Mouse (Mus musculus): ENCODE results near the gene Fam171a2. TPM values are rescaled to one million over a fixed set of nuclear protein-coding genes. Genes with fewer than 3 reads are reported as not detected.

Gene Fam171a2
- polyA plus RNA-seq, 1 experiment from 2014 or later, result 11.6 TPM

DNA sequence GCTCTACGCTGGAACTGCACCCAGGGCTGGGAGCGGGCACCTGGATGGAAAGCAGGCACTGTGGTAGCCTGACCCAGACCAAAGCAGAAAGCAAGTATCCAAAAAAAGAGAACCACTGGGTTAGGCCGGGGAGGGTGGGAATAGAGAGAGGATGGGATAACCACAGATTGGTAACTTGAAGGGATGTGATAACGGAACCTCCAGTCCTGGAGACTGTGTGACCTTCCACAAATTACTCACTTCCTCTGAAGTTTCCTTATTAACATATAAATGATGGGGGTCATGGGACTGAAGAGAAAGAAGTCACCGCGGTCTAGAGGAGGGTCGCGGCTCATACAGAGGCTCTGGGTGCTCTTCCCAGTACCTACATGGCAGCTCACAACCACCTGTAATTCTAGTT is 7.2 kb downstream of the Fam171a2 start:
- Histone ChIP-seq H3K4me2 (ENCODE audit: low read depth) (no peak overlapping the region), H3K36me3 (ENCODE audit: control insufficient read depth, insufficient read depth, low read length) (peaks cover 14% of the 10 kb centered on the region), H3K9me3 (ENCODE audit: control insufficient read depth, low read length) (no peaks in the 10 kb centered on the region), H3K9ac (ENCODE audit: low read length) (no peak overlapping the region), H3K27ac (ENCODE audit: low read depth, low read length) (no peak overlapping the region), H3K4me1 (ENCODE audit: control insufficient read depth, insufficient read depth, low read length) (peaks cover 24% of the 10 kb centered on the region), H3K4me3 (ENCODE audit: low read depth, low read length) (no peak overlapping the region), H3K27me3 (ENCODE audit: control insufficient read depth, insufficient read depth, low read length) (0 out of 2 replicates have a peak, but pooled peaks cover 4% of the 10 kb centered on the region)
- DNase-seq (ENCODE audit: low spot score) (no peak), ATAC-seq (ENCODE audit: insufficient read depth, low FRiP score, low TSS enrichment) (no peak)
- 90% methylated on average over 8 of the region's 8 CpGs for WGBS

- Histone ChIP-seq H3K36me3 (ENCODE audit: control insufficient read depth, insufficient read depth, low read length) (peaks cover 16% of the 10 kb centered on the region), H3K9ac (ENCODE audit: low read length) (no peak overlapping the region), H3K4me1 (ENCODE audit: control insufficient read depth, insufficient read depth, low read length) (peaks cover 17% of the 10 kb centered on the region), H3K9me3 (ENCODE audit: control insufficient read depth, low read length) (no peaks in the 10 kb centered on the region), H3K4me2 (ENCODE audit: low read depth) (no peak overlapping the region), H3K4me3 (ENCODE audit: low read depth, low read length) (no peak overlapping the region), H3K27ac (ENCODE audit: low read depth, low read length) (no peak overlapping the region), H3K27me3 (ENCODE audit: control insufficient read depth, insufficient read depth, low read length) (0 out of 2 replicates have a peak, but pooled peaks cover 4% of the 10 kb centered on the region)
- ATAC-seq (ENCODE audit: insufficient read depth, low FRiP score, low TSS enrichment), result no peak
- DNase-seq (ENCODE audit: low spot score), result no peak
- 73% methylated on average over 14 of the region's 14 CpGs for WGBS
These were observed 8.1 kb downstream of the Fam171a2 start for GRCm38 (mm10) chr11:102439093-102440082.

GRCm38 (mm10) chr11:102438212-102439092 is 9.0 kb downstream of the Fam171a2 start:
- 8% methylated on average over 77 of the region's 77 CpGs for WGBS
- Histone ChIP-seq H3K27me3 (ENCODE audit: control insufficient read depth, insufficient read depth, low read length) (0 out of 2 replicates have a peak, but pooled peaks cover 4% of the 10 kb centered on the region), H3K9ac (ENCODE audit: low read length) (peak overlapping the region; percentile 43), H3K4me2 (ENCODE audit: low read depth) (peak overlapping the region; percentile 79), H3K9me3 (ENCODE audit: control insufficient read depth, low read length) (no peaks in the 10 kb centered on the region), H3K4me3 (ENCODE audit: low read depth, low read length) (peak overlapping the region; percentile 36), H3K27ac (ENCODE audit: low read depth, low read length) (peak overlapping the region; percentile 63; the same call in 1 of the 2 replicates), H3K36me3 (ENCODE audit: control insufficient read depth, insufficient read depth, low read length) (peaks cover 18% of the 10 kb centered on the region), H3K4me1 (ENCODE audit: control insufficient read depth, insufficient read depth, low read length) (peaks cover 17% of the 10 kb centered on the region)
- peak; percentile 48; the same call in 1 of the 2 replicates for ATAC-seq (ENCODE audit: insufficient read depth, low FRiP score, low TSS enrichment)
- peak; percentile 90 for DNase-seq (ENCODE audit: low spot score)

- no peaks in the 10 kb centered on the region for H3K9me3 ChIP-seq (ENCODE audit: control insufficient read depth, low read length)
- peak; percentile 55; the same call in 1 of the 2 replicates for ATAC-seq (ENCODE audit: insufficient read depth, low FRiP score, low TSS enrichment)
- peaks cover 15% of the 10 kb centered on the region for H3K36me3 ChIP-seq (ENCODE audit: control insufficient read depth, insufficient read depth, low read length)
- H3K4me3 ChIP-seq (ENCODE audit: low read depth, low read length), result peak overlapping the region; percentile 36
- 0 out of 2 replicates have a peak, but pooled peaks cover 4% of the 10 kb centered on the region for H3K27me3 ChIP-seq (ENCODE audit: control insufficient read depth, insufficient read depth, low read length)
- H3K4me1 ChIP-seq (ENCODE audit: control insufficient read depth, insufficient read depth, low read length), result peaks cover 17% of the 10 kb centered on the region
- DNase-seq (ENCODE audit: low spot score), result peak; percentile 75
- H3K9ac ChIP-seq (ENCODE audit: low read length), result peak overlapping the region; percentile 43
- WGBS, result 3% methylated on average over 78 of the region's 87 CpGs
- peak overlapping the region; percentile 63 for H3K27ac ChIP-seq (ENCODE audit: low read depth, low read length)
- H3K4me2 ChIP-seq (ENCODE audit: low read depth), result peak overlapping the region; percentile 79
These were observed 10.1 kb downstream of the Fam171a2 start for GRCm38 (mm10) chr11:102437120-102438061.

GRCm38 (mm10) chr11:102436471-102436790 is 11.1 kb downstream of the Fam171a2 start:
- peaks cover 15% of the 10 kb centered on the region for H3K36me3 ChIP-seq (ENCODE audit: control insufficient read depth, insufficient read depth, low read length)

DNA sequence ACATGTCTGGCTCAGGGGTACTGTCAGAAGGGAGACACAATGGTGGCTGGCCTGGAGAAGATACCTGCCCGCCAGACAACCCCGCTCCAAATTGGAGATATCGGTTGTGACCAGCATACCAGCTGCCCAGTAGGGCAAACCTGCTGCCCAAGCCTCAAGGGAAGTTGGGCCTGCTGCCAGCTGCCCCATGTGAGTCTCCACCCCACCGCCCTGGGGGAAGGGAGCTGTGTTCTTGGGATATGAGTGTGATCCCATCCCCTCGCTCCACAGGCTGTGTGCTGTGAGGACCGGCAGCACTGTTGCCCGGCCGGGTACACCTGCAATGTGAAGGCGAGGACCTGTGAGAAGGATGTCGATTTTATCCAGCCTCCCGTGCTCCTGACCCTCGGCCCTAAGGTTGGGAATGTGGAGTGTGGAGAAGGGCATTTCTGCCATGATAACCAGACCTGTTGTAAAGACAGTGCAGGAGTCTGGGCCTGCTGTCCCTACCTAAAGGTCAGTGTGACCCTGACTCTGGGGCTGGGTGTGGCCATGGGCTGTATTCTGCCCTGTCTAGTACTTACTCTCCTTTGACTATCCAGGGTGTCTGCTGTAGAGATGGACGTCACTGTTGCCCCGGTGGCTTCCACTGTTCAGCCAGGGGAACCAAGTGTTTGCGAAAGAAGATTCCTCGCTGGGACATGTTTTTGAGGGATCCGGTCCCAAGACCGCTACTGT is 11.6 kb downstream of the Fam171a2 start:
- Histone ChIP-seq H3K4me3 (ENCODE audit: low read depth, low read length) (0 out of 2 replicates have a peak overlapping the region, but pooled peaks have one; percentile 4), H3K9ac (ENCODE audit: low read length) (no peak overlapping the region), H3K9me3 (ENCODE audit: control insufficient read depth, low read length) (no peaks in the 10 kb centered on the region), H3K4me1 (ENCODE audit: control insufficient read depth, insufficient read depth, low read length) (peaks cover 17% of the 10 kb centered on the region), H3K27ac (ENCODE audit: low read depth, low read length) (no peak overlapping the region), H3K27me3 (ENCODE audit: control insufficient read depth, insufficient read depth, low read length) (0 out of 2 replicates have a peak, but pooled peaks cover 4% of the 10 kb centered on the region), H3K36me3 (ENCODE audit: control insufficient read depth, insufficient read depth, low read length) (peaks cover 15% of the 10 kb centered on the region), H3K4me2 (ENCODE audit: low read depth) (no peak overlapping the region)
- ATAC-seq (ENCODE audit: insufficient read depth, low FRiP score, low TSS enrichment) (no peak), DNase-seq (ENCODE audit: low spot score) (no peak)
- 91% methylated on average over 18 of the region's 18 CpGs for WGBS

More at GRCm38 (mm10) chr11:102436471-102436790, 11.1 kb downstream of the Fam171a2 start:
- Histone ChIP-seq H3K4me1 (ENCODE audit: control insufficient read depth, insufficient read depth, low read length) (peaks cover 17% of the 10 kb centered on the region), H3K9ac (ENCODE audit: low read length) (no peak overlapping the region), H3K9me3 (ENCODE audit: control insufficient read depth, low read length) (no peaks in the 10 kb centered on the region), H3K27me3 (ENCODE audit: control insufficient read depth, insufficient read depth, low read length) (0 out of 2 replicates have a peak, but pooled peaks cover 4% of the 10 kb centered on the region), H3K27ac (ENCODE audit: low read depth, low read length) (no peak overlapping the region), H3K4me3 (ENCODE audit: low read depth, low read length) (no peak overlapping the region), H3K4me2 (ENCODE audit: low read depth) (no peak overlapping the region)
- DNase-seq (ENCODE audit: low spot score) (no peak), ATAC-seq (ENCODE audit: insufficient read depth, low FRiP score, low TSS enrichment) (no peak)
- 85% methylated on average over 10 of the region's 10 CpGs for WGBS

DNA sequence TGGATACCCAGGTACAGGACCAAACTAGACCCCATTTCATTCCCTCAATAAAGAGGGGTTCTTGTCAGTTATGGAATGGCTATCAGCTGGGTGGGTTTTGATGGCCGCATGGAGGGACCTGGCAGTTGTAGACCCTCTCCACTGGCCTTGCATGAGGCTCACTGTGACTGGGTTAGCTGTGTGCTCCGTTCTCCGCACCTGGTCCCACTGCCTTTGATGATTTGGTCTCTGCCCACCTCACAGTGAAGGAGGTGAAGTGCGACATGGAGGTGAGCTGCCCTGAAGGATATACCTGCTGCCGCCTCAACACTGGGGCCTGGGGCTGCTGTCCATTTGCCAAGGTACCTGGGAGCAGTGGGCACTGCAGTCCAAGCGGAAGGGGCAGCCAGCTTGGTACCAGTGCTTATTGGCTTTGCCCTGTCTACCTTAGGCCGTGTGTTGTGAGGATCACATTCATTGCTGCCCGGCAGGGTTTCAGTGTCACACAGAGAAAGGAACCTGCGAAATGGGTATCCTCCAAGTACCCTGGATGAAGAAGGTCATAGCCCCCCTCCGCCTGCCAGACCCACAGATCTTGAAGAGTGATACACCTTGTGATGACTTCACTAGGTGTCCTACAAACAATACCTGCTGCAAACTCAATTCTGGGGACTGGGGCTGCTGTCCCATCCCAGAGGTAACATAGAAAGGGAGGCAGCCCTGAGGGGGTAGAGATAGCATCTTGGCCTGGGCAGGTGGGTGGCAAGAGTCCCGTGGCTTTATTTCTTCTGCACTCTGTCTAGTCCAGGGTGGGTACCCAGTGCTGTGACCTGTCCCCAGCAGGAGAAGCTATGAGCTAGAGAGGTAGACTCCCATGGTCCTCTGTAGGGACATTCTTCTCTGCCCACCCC is 12.4 kb downstream of the Fam171a2 start:
- no peak overlapping the region for H3K9ac ChIP-seq (ENCODE audit: low read length)
- peaks cover 17% of the 10 kb centered on the region for H3K4me1 ChIP-seq (ENCODE audit: control insufficient read depth, insufficient read depth, low read length)
- 92% methylated on average over 11 of the region's 11 CpGs for WGBS
- H3K4me3 ChIP-seq (ENCODE audit: low read depth, low read length), result 0 out of 2 replicates have a peak overlapping the region, but pooled peaks have one; percentile 4
- 0 out of 2 replicates have a peak, but pooled peaks cover 4% of the 10 kb centered on the region for H3K27me3 ChIP-seq (ENCODE audit: control insufficient read depth, insufficient read depth, low read length)
- peaks cover 14% of the 10 kb centered on the region for H3K36me3 ChIP-seq (ENCODE audit: control insufficient read depth, insufficient read depth, low read length)
- no peak overlapping the region for H3K27ac ChIP-seq (ENCODE audit: low read depth, low read length)
- no peak overlapping the region for H3K4me2 ChIP-seq (ENCODE audit: low read depth)
- no peak for ATAC-seq (ENCODE audit: insufficient read depth, low FRiP score, low TSS enrichment)
- no peak for DNase-seq (ENCODE audit: low spot score)
- H3K9me3 ChIP-seq (ENCODE audit: control insufficient read depth, low read length), result no peaks in the 10 kb centered on the region
